Mouse (Mus musculus) liver, embryonic 13.5 days (tissue): Measurements from ENCODE around the gene Irf1. TPM values are rescaled to one million over a fixed set of nuclear protein-coding genes. Genes with fewer than 3 reads are reported as not detected.

ENCODE experiments used
- ATAC-seq: fragments of 200-750 bp; cut with Nextera tagmentation; 2 replicates; pipeline ENCODE4 v1.8.0; 2017; ENCODE audit warnings: low read depth, mild to moderate bottlenecking, moderate number of reproducible peaks, moderate library complexity
- DNase-seq: peaks from one replicate; pipeline ENCODE4 v3.0.0; 2022
- H3K27ac ChIP-seq: fragments of 300-500 bp; sonication (generic); 2 replicates; pipeline ENCODE4 v1.5.1; 2015; ENCODE audit warnings: moderate library complexity, mild to moderate bottlenecking, inconsistent platforms
- H3K27me3 ChIP-seq: fragments of 300-500 bp; sonication (generic); 2 replicates; pipeline ENCODE4 v1.6.1; 2015; ENCODE audit warnings: mild to moderate bottlenecking, inconsistent platforms
- H3K36me3 ChIP-seq: fragments of 300-500 bp; sonication (generic); 2 replicates; pipeline ENCODE4 v1.6.1; 2015; ENCODE audit warnings: mild to moderate bottlenecking, inconsistent platforms
- H3K4me1 ChIP-seq: fragments of 300-500 bp; sonication (generic); replicated peaks from 2 replicates; pipeline ENCODE4 v1.6.1; 2015; ENCODE audit warnings: inconsistent platforms
- H3K4me2 ChIP-seq: fragments of 300-500 bp; sonication (generic); 2 replicates; pipeline ENCODE4 v1.6.1; 2015; ENCODE audit warnings: inconsistent platforms, mild to moderate bottlenecking, moderate library complexity
- H3K4me3 ChIP-seq: fragments of 300-500 bp; sonication (generic); replicated peaks from 2 replicates; pipeline ENCODE4 v1.5.1; 2015; ENCODE audit warnings: mild to moderate bottlenecking, inconsistent platforms
- H3K9ac ChIP-seq: fragments of 300-500 bp; sonication (generic); 2 replicates; pipeline ENCODE4 v1.6.1; 2015; ENCODE audit warnings: mild to moderate bottlenecking, inconsistent platforms
- H3K9me3 ChIP-seq: fragments of 300-500 bp; sonication (generic); replicated peaks from 2 replicates; pipeline ENCODE4 v1.6.1; 2016; ENCODE audit warnings: inconsistent platforms
- WGBS: fragments of 180-500 bp; shearing (Covaris S2); methylation state at CpG from one replicate; pipeline ENCODE4 v1.1.7; 2015; ENCODE audit not compliant: insufficient replicate concordance; 5-methylcytosine and 5-hydroxymethylcytosine counted together
- polyA plus RNA-seq: library from polyadenylated mRNA; unstranded; fragments of >200 nt; fragmentation: Nextera tagmentation; extraction: Ambion mirVana; gene quantifications from 2 replicates; pipeline ENCODE4 v1.2.1, GENCODE M21; 2015

The Irf1 gene
- polyA plus RNA-seq, 1 experiment from 2014 or later = 6.7 TPM

DNA sequence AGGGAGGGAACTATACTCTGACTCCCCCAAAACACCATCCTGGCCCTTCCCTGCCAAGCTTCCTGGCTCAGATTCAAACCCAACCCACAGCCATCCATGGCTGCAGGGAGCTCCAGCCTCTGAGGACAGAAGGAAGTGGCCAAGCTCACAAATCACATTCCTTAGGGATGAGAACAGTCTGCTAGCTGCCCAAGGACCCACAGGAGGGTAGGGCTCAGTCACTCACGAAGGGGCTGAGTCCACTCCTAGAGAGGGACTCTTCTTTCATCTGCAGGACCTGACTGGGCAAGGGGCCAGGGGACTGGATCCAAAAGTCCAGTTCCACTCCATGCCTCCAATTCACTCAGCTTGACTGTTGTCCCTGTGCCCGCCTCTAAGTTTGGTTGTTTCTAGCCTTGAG is 8.0 kb upstream of the Irf1 start:
- peaks cover 52% of the 10 kb centered on the region for H3K4me1 ChIP-seq
- ATAC-seq (no peak), DNase-seq (no peak)
- no peak overlapping the region for H3K9ac ChIP-seq
- no peaks in the 10 kb centered on the region for H3K36me3 ChIP-seq
- H3K27ac ChIP-seq = peak overlapping the region; percentile 76; the same call in 1 of the 2 replicates
- no peak overlapping the region for H3K4me3 ChIP-seq
- WGBS = 63% methylated on average over 2 of the region's 2 CpGs
- no peak overlapping the region for H3K4me2 ChIP-seq
- no peaks in the 10 kb centered on the region for H3K9me3 ChIP-seq
- H3K27me3 ChIP-seq = peaks cover 20% of the 10 kb centered on the region; the same call in 1 of the 2 replicates

DNA sequence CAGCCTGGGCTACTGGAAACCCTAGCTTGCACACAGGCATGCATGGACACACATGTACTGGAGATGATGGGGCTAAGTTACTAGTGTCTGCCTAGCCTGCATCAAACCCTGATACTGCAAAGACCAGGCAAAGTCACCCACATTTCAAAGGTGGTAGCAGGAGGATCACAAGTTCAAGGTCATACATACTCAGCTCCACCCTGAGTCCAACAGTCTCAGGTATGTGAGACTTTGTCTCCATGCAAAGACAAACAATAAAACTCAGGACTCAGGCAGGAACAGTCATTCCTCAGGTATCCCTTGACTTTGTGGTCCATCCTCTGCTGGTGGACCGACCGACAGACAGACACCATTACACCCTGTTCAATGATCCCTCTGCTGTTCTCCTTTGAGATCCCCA is 7.4 kb upstream of the Irf1 start:
- Histone ChIP-seq H3K36me3 (no peaks in the 10 kb centered on the region), H3K27me3 (peaks cover 22% of the 10 kb centered on the region; the same call in 1 of the 2 replicates), H3K4me3 (peak overlapping the region; percentile 57), H3K4me1 (peaks cover 52% of the 10 kb centered on the region), H3K9ac (peak overlapping the region; percentile 65), H3K27ac (peak overlapping the region; percentile 76), H3K4me2 (peak overlapping the region; percentile 85), H3K9me3 (no peaks in the 10 kb centered on the region)
- ATAC-seq (no peak), DNase-seq (no peak)
- whole genome bisulfite sequencing = 43% methylated on average over 2 of the region's 2 CpGs

DNA sequence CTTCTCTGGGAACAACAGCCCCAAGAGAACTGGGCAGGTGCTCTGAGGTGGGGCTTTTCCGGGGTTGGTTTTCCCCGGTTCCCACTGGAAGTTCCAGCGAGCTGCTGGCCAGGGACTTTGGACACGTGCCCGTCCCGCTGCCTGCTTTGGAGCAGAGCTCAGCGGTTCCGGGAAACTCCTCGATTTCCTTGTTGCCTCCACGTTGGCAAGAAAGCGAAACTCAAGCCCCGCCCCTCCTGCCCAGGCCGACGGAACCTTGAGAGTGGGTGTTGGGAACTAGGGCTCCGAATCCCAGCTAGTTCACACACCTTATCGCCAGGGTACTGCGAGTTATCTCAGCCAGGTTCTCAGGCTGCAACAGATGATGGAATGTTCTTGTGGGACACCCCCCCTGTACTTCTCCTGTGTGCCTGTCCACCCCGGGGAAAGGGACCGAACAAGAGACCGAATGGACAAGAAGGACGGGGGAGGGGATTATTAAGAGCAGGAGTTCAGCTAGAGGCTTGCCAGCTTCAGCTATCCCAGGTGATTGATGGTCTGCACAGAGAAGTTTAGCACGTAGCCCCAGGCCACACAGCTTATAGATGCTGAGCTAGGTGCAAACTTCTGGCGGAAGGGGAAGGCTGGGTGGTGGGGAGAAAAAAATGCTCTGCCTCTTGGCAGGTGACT is 6.9 kb upstream of the Irf1 start:
- H3K9ac ChIP-seq = peak overlapping the region; percentile 65
- H3K27me3 ChIP-seq = peaks cover 24% of the 10 kb centered on the region; the same call in 1 of the 2 replicates
- DNase-seq (no peak), ATAC-seq (peak; percentile 4; the same call in 1 of the 2 replicates)
- peak overlapping the region; percentile 57 for H3K4me3 ChIP-seq
- H3K36me3 ChIP-seq = no peaks in the 10 kb centered on the region
- H3K4me2 ChIP-seq = peak overlapping the region; percentile 85
- 2% methylated on average over 23 of the region's 23 CpGs for WGBS
- no peaks in the 10 kb centered on the region for H3K9me3 ChIP-seq
- H3K27ac ChIP-seq = peak overlapping the region; percentile 76
- peaks cover 52% of the 10 kb centered on the region for H3K4me1 ChIP-seq

DNA sequence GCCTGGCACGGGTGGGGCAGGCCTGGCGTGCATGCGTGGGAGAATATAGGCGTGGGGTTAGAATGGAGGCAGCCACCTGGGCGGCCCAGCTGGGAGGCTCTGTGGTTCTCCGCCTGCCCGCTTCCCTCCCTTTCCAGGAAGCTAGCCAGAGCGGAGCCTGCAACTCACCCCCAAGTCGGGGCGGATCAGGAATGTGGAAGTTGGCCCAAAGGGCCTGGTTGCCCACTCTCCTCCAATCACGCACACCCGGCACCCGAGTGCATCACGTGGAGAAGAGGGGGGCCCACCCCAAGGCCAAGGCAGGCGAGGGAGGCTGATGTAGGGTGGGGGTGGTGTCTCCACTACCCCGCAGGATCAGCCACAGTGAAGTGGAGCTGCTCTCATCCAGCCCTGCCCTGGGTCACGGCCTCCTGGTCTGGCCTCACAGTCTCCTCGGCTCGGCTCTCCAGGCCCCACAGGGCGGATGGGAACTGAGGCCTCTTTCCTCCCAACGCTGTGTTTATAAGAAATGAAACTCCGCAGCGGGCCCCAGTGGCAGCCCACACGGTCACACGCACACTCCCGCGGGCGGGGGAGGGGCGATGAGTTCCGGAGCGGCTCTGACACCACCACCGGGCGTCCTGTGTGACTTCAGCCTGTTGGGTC is 6.2 kb upstream of the Irf1 start:
- H3K4me1 ChIP-seq = peaks cover 47% of the 10 kb centered on the region

DNA sequence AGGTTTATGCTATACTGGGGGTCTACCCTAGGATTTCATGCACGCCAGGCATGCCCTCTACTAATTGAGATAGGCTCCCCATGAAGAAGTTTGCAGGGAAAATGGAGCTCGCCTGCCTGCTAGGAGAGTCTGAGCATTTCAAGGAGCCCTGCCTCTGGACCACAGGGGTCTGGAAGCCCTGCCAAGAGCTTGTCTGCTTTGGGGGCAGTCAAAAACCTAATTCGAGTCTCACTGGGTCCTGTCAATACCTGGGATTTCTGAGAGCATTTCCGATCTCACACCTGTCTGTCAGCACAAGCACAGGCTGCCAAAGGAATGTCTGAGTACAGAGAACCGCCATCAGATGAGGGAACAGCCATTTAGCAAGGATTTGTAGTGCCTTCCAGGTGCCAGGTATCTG is 5.2 kb upstream of the Irf1 start:
- Histone ChIP-seq H3K36me3 (no peaks in the 10 kb centered on the region), H3K4me3 (no peak overlapping the region), H3K9me3 (no peaks in the 10 kb centered on the region), H3K27me3 (peaks cover 39% of the 10 kb centered on the region), H3K4me1 (peaks cover 44% of the 10 kb centered on the region), H3K27ac (no peak overlapping the region), H3K4me2 (peak overlapping the region; percentile 85; the same call in 1 of the 2 replicates), H3K9ac (no peak overlapping the region)
- DNase-seq = no peak
- 60% methylated on average over 5 of the region's 5 CpGs for WGBS
- ATAC-seq = no peak

More for the DNA sequence above, 6.2 kb upstream of the Irf1 start:
- peak overlapping the region; percentile 57 for H3K4me3 ChIP-seq
- DNase-seq (peak; percentile 47), ATAC-seq (peak; percentile 68)
- H3K4me2 ChIP-seq = peak overlapping the region; percentile 85
- H3K9me3 ChIP-seq = no peaks in the 10 kb centered on the region
- H3K27me3 ChIP-seq = peaks cover 30% of the 10 kb centered on the region
- H3K27ac ChIP-seq = peak overlapping the region; percentile 76
- H3K9ac ChIP-seq = peak overlapping the region; percentile 65
- H3K36me3 ChIP-seq = no peaks in the 10 kb centered on the region
- WGBS = 1% methylated on average over 33 of the region's 33 CpGs

DNA sequence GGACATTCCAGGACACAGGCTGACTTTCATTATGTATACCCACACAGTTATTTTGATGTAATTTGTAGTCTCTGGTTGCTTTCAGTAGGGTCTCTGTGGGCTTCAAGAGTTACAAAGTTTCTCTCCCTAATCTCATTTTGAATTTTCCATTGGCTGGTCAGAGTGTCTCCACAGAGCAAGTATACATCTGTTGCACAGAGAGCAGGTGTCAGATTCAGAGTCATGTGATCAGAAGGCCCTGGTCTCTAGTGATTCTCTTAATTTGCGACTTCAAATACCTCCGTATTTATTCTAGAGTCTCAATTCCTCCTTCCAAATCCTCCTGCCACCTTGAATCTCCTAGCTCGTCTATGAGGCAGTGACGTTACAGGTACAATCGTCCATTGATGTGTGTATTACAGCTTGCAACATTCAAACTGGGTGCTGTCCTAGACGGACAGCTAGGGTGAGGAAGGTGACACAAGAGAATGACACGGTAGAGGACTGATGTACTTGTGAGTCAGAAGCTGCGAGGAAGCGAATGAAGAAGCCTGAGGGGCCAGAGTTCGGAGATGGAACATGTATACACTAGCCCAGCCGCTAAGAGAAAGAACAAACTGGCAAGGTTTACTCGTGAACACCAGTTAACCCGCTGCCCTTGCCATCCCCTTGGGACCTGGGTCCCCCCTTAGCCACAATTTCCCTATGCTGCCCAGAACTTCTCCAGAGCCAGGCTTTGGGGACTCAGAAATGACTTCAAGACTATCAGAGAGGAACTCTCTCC is 1.2 kb upstream of the Irf1 start:
- Histone ChIP-seq H3K4me3 (no peak overlapping the region), H3K4me2 (no peak overlapping the region), H3K4me1 (peaks cover 41% of the 10 kb centered on the region), H3K9me3 (no peaks in the 10 kb centered on the region), H3K27me3 (peaks cover 49% of the 10 kb centered on the region), H3K9ac (no peak overlapping the region), H3K27ac (no peak overlapping the region), H3K36me3 (peaks cover 6% of the 10 kb centered on the region)
- DNase-seq (no peak), ATAC-seq (no peak)
- 60% methylated on average over 13 of the region's 13 CpGs for WGBS

DNA sequence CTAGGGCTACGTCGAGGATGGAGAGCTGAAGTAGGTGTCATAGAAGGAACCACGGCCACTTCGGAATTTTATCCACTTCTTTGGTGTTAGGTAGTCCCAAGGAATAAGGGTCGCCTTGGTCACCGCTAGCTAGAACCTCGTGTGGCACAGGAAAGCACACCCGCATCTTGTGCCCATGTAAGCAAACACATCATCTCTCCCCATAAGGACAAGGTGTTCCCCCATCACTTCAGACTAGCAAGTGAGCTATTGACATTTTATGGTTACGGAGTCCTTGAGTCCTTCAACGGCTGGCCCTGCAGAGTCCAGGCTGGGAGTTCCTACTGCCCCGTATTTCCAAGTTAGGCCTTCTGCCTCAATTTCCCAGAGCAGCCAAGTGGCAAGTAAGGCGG is 633 bp upstream of the Irf1 start:
- no peak for DNase-seq
- H3K4me1 ChIP-seq = peaks cover 35% of the 10 kb centered on the region
- no peak for ATAC-seq
- H3K27me3 ChIP-seq = peaks cover 46% of the 10 kb centered on the region
- peak overlapping the region; percentile 88 for H3K4me2 ChIP-seq
- H3K9ac ChIP-seq = peak overlapping the region; percentile 38; the same call in 1 of the 2 replicates
- H3K9me3 ChIP-seq = no peaks in the 10 kb centered on the region
- H3K27ac ChIP-seq = no peak overlapping the region
- peak overlapping the region; percentile 68 for H3K4me3 ChIP-seq
- H3K36me3 ChIP-seq = peaks cover 11% of the 10 kb centered on the region
- whole genome bisulfite sequencing = 58% methylated on average over 12 of the region's 12 CpGs

DNA sequence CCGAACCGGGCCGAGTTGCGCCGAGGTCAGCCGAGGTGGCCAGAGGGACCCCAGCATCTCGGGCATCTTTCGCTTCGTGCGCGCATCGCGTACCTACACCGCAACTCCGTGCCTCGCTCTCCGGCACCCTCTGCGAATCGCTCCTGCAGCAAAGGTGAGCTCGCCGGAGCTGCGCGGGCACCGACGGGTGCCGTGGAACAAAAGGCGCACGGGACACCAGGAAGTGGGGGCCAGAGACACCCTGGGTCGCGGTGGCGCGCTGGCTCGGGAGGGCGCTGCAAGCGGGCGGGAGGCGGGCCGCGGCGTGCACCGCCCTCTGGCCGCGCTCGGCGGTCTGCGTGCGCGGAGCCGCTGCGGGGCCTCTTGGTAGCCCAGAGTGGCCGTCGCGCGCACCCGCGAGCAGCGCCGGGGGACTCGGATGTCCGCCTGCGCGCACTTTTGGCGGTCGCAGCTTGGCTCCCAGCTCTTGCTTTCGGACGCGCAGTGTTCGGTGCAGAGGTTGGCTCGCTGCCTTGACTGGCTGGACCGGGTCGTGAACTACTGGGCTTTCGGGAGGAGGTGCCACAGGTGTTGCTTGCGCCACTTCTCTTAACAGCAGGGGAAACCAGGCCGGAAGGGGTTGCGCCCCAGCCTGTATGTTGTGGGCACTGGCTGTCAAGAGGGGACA is 444 bp downstream of the Irf1 start:
- WGBS = under 1% methylated on average over 74 of the region's 75 CpGs
- H3K4me2 ChIP-seq = peak overlapping the region; percentile 88
- peak overlapping the region; percentile 66 for H3K9ac ChIP-seq
- no peaks in the 10 kb centered on the region for H3K9me3 ChIP-seq
- H3K4me1 ChIP-seq = peaks cover 29% of the 10 kb centered on the region
- ATAC-seq = peak; percentile 68
- H3K27me3 ChIP-seq = peaks cover 43% of the 10 kb centered on the region
- peak overlapping the region; percentile 68 for H3K4me3 ChIP-seq
- H3K36me3 ChIP-seq = peaks cover 15% of the 10 kb centered on the region
- peak overlapping the region; percentile 63 for H3K27ac ChIP-seq
- DNase-seq = no peak

DNA sequence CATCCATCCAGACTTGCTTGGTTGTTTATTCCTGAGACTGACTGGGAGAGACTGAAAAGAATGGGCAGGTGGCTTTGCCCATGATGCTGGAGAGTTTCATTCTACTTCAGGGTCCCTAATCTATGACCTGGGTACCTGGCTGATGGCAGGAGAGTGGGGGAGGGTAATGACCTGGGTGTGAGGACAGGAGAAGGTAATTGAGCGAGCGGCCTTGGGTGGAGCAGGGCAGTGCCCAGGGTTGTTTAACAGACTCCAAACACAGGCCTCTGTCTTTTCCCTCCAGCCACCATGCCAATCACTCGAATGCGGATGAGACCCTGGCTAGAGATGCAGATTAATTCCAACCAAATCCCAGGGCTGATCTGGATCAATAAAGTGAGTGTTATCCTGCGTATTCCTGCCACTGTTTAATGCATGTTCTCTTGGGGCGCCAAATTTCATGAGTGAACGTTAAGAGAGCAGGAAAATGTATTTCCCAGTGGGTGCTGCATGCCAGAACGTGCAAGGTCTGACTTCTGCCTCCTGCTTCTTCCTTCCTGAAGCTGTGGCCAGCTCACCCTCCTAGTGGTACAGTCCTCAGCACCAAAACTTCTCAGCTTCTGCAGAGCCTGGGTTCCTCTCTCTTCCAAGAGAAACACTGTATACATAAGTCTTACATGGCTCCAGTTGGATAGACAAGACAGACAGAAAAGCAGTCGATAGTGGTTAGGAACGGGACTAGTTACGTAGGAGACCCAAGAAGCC is 1.4 kb downstream of the Irf1 start:
- Histone ChIP-seq H3K27ac (no peak overlapping the region), H3K9me3 (no peaks in the 10 kb centered on the region), H3K4me3 (peak overlapping the region; percentile 68), H3K9ac (peak overlapping the region; percentile 66), H3K36me3 (peaks cover 23% of the 10 kb centered on the region), H3K4me2 (peak overlapping the region; percentile 88), H3K27me3 (peaks cover 43% of the 10 kb centered on the region), H3K4me1 (peaks cover 26% of the 10 kb centered on the region)
- WGBS = 66% methylated on average over 11 of the region's 11 CpGs
- DNase-seq (no peak), ATAC-seq (no peak)

DNA sequence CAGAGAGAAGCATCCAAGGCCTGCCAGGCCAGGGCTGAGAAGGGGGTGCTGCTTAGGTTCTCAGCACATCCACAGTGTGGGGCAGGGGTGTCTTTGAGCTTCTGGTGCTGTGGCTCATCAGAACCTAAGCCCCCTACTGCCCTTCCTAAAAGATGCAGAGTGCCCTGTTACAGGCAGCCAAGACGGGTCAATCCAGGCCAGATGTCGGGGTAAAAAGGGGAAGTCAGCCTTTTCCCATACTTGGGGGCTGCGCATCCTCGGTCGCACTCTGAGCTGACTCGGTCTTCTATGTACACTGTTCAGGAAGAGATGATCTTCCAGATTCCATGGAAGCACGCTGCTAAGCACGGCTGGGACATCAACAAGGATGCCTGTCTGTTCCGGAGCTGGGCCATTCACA is 2.7 kb downstream of the Irf1 start:
- WGBS = 44% methylated on average over 9 of the region's 9 CpGs
- no peak overlapping the region for H3K4me3 ChIP-seq
- no peak overlapping the region for H3K27ac ChIP-seq
- peaks cover 39% of the 10 kb centered on the region for H3K27me3 ChIP-seq
- DNase-seq (no peak), ATAC-seq (no peak)
- peaks cover 26% of the 10 kb centered on the region for H3K4me1 ChIP-seq
- H3K4me2 ChIP-seq = no peak overlapping the region
- H3K9ac ChIP-seq = no peak overlapping the region
- H3K36me3 ChIP-seq = peaks cover 31% of the 10 kb centered on the region
- no peaks in the 10 kb centered on the region for H3K9me3 ChIP-seq
